Mouse (Mus musculus) olfactory bulb, adult 2 months (tissue): ENCODE results near the gene Cdx2.

Experiments used
- CTCF ChIP-seq: fragments of 200-500 bp; IDR thresholded peaks from 2 replicates; pipeline ENCODE4 v1.5.1; 2012; ENCODE audit warnings: low read depth, mild to moderate bottlenecking, low read length, moderate library complexity; ENCODE audit not compliant: insufficient read depth
- POLR2A ChIP-seq: fragments of 200-500 bp; IDR thresholded peaks from 2 replicates; pipeline ENCODE4 v1.6.1; 2012; ENCODE audit warnings: mild to moderate bottlenecking, low read depth, low read length, moderate library complexity; ENCODE audit not compliant: insufficient read depth

- no peak for TF ChIP-seq POLR2A
- TF ChIP-seq CTCF = no peak
Observed at GRCm38 (mm10) chr5:147300917-147301780, 5.9 kb downstream of the Cdx2 start.
